ENCODE assay signal across 8 mouse cellular contexts in genomic region chr10:59951211-59952151, GRCm38 (mm10). TPM values are rescaled to one million over a fixed set of nuclear protein-coding genes. Genes with fewer than 3 reads are reported as not detected.
DNase-seq lines count a peak whose midpoint lies in the region; ATAC-seq lines count a peak whose summit lies in the region.

Ddit4 (minus strand) TSS chr10:59951834.

- H3K27me3 ChIP-seq in hindbrain, embryonic 10.5 days (ENCODE audit: insufficient read depth, poor library complexity, severe bottlenecking), result peaks cover 3% of the 10 kb centered on the region

- H3K4me1 ChIP-seq in hindbrain, embryonic 10.5 days (replicated peaks), result peaks cover 63% of the 10 kb centered on the region

- no peaks in the 10 kb centered on the region for H3K9me3 ChIP-seq in hindbrain, embryonic 10.5 days

- H3K4me3 ChIP-seq in hindbrain, embryonic 10.5 days, result peak within 1 kb of the TSS; percentile 81

- peak within 1 kb of the TSS; percentile 96 for H3K27ac ChIP-seq in hindbrain, embryonic 10.5 days

- peaks cover 4% of the 10 kb centered on the region; the same call in 1 of the 2 replicates for H3K36me3 ChIP-seq in hindbrain, embryonic 10.5 days

- WGBS in hindbrain, embryonic 10.5 days, result under 1% methylated on average over 76 of the region's 76 CpGs

- ATAC-seq in frontal cortex, adult (ENCODE audit: low TSS enrichment), result peak; percentile 83

- DNase-seq in MEL-GATA-1-ER (ENCODE audit: extremely low read depth, low read depth), result peak; percentile 93
- peak; percentile 100 for DNase-seq in cerebellum, adult 8-10 months
- DNase-seq in hindbrain, embryonic 10.5 days (ENCODE audit: low spot score), result peak; percentile 100
- peak; percentile 99 to 100 for DNase-seq in layer of hippocampus, postnatal 10 days (ENCODE audit: low spot score in 2 of 2)
- DNase-seq in lung, postnatal 10 days, result peak; percentile 100
- DNase-seq in ovary, postnatal 36 days (ENCODE audit: low spot score), result peak; percentile 100
- DNase-seq in thymus, postnatal 25 days, result peak; percentile 100

RNA-seq across cellular contexts. Expression of gene Ddit4, which starts in this region (rescaled TPM):
- polyA plus RNA-seq in hindbrain, embryonic 10.5 days (2016; fragmentation: Nextera tagmentation; extraction: Ambion mirVana), result 37.5 and 37.6 TPM in 2 replicates
- 10 to 100 TPM; 73.6 to 94.2 TPM for total RNA-seq in layer of hippocampus, postnatal 10 days (2021)

Comparison
In these comparisons a context has a peak if more than half of its experiments do, and no peak if none do; other contexts are left out.
1. Peak in every context shown above with its lines: DNase-seq, ATAC-seq, H3K4me3 ChIP-seq and H3K27ac ChIP-seq.